Mouse (Mus musculus) frontal cortex, adult 2 months (tissue): ENCODE data around the gene Shh. TPM values are rescaled to one million over a fixed set of nuclear protein-coding genes. Genes with fewer than 3 reads are reported as not detected.
A peak's percentile ranks its signal among the peaks of the same experiment; 100 is the strongest.

Experiments
- DNase-seq, 2 experiments: peaks; one replicate each; pipeline ENCODE4 v3.0.0; 2022; ENCODE audit warnings: low spot score in 1 of 2; ENCODE audit errors: extremely low spot score in 1 of 2
- polyA plus RNA-seq: library from polyadenylated mRNA; depleted of rRNA; stranded (reverse); fragments of >200 nt; gene quantifications from 2 replicates; pipeline ENCODE4 v1.2.3, GENCODE M21; 2012; rRNA removed

Shh gene
- polyA plus RNA-seq: 2.9 and 3.5 TPM in 2 replicates

GRCm38 (mm10) chr5:28466760-28467306 lies at the start of gene Shh:
TSS of gene Shh (minus strand) at chr5:28467256.
- DNase-seq: peak in 1 of 2 experiments; percentile 69

DNA sequence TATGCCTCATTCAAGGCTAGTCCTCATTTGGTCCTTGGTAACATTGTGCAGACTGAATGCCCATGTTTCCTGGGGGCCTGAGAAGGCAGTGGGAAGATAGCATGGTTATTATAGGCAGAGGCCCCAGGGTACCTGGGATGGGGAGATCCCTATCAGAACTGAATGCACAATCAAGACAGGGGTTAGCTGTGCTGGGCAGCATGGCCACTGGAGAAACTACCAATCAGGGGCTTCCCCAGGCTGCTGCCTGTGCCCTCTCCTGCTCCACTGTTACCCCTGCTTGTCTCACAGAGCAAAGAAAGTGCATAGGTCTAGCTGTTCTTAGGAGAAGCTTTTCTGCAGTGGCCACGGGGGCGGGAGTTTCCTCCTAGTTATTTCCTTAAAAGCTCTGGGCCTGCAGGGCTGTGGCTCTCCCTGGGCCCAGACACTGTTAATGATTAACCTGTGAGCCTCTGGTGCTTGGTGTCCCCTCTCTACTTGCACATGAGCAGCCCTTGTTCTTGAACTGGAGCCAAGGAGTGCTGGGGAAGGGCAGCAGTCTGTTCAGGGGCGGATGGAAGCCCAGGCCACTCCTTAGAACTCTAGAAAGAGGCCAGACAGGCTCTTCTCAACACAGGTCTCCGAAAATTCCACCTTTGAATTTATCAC lies 33.9 kb upstream of the Shh start:
- DNase-seq: no peak

GRCm38 (mm10) chr5:28498846-28499245 lies 31.8 kb upstream of the Shh start:
- DNase-seq: no peak

GRCm38 (mm10) chr5:28495712-28496650 lies 28.9 kb upstream of the Shh start:
- no peak for DNase-seq

GRCm38 (mm10) chr5:28493550-28493949 lies 26.5 kb upstream of the Shh start:
- DNase-seq: no peak

- DNase-seq: no peak
Observed at GRCm38 (mm10) chr5:28482991-28483390, 15.9 kb upstream of the Shh start.

DNA sequence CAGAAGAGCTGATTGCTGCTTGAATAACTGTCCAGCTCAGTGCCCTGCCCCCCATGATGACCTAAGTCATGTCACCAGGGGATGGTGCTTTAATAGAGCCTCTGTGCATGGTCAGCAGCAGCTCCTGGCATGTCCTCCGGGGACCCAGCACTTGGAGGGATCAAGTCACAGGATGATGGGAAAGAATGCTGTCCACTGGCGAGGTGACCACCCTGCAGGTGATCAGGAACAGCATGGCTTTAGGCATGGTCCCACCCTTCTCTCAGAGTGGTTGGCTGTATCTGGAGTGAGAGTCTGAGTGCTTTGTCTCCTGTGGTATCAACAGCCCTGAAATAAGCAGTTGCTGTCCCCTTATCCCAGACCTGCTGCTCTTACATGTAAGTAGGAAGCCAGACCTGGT lies 14.7 kb upstream of the Shh start:
- no peak for DNase-seq

- no peak for DNase-seq
Observed at GRCm38 (mm10) chr5:28476389-28477379, 9.6 kb upstream of the Shh start.

- DNase-seq: no peak
Observed at GRCm38 (mm10) chr5:28473556-28473955, 6.5 kb upstream of the Shh start.

DNA sequence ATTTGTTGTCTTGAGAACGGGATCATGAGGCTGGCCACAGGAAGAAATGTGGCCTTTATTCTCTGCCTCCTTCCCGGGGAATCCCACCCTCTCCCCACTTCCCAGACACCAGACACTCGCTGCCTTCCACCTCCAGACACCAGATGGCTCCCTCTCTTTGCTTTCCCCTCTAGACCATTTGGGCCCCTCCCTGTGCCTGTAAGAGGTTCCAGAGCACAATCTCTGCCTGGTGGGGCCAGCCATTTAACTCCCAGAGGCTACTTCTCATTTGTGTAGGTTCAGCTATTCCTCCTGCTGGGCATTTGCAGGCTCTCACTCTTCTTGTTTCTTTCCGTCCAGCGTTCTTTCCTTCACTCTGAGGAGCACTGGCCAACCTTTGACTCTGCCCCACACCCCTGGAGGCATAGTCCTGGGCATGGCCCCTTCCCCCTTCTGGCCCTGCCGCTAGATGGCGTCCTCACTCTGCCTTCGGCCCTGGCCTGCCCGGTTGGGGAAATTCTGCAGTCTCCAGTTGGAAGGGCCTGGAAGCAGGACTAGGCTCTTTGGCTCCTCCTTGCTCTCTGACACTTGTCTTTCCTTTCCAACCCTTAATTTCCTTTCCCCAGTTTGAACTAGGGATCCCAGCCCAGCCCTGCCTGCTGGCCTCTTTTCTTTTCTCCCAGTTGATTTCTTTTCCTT lies 2.6 kb upstream of the Shh start:
- DNase-seq: peak in 1 of 2 experiments; percentile 72

GRCm38 (mm10) chr5:28466351-28466750 lies 705 bp downstream of the Shh start:
- no peak for DNase-seq

DNA sequence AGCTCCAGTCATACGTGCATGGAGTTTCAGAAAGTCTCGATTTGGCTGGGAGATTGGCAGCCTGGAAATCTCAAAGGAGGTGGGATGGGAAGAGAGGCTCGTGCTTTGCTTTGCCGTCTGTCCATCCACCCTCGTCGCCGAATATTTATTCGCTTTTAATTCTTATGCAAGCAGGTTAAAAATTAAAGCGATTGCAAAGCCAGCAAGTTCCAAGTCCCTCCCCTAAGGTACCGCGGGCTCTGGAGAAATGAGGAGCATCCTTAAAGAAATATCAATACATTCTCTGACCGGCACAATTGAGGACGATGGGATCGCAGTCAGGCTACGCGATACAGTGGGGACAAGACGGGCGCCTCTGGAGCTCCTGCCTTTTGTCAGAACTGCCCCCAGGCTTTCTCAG lies 1.5 kb downstream of the Shh start:
- no peak for DNase-seq

DNA sequence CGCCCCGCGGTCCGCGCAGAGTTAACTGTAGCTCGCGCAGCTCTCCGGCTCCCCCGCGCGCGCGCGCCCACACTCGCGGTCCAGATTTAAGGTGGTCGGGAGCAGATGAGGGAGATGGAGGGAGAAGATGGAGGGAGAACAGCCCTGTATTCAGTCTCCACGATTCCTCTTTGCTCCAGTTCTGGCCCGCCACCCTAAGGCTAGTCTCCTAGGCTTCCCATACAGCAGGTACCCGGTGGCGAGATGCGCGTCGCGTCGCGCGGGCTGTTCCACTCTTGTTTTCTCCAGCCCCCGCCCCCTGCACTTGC lies 2.0 kb downstream of the Shh start:
- peak in 1 of 2 experiments; percentile 77 for DNase-seq

- peak in 1 of 2 experiments; percentile 30 for DNase-seq
Observed at GRCm38 (mm10) chr5:28464361-28465098, 2.5 kb downstream of the Shh start.

- no peak for DNase-seq
Observed at GRCm38 (mm10) chr5:28463656-28464055, 3.4 kb downstream of the Shh start.

DNA sequence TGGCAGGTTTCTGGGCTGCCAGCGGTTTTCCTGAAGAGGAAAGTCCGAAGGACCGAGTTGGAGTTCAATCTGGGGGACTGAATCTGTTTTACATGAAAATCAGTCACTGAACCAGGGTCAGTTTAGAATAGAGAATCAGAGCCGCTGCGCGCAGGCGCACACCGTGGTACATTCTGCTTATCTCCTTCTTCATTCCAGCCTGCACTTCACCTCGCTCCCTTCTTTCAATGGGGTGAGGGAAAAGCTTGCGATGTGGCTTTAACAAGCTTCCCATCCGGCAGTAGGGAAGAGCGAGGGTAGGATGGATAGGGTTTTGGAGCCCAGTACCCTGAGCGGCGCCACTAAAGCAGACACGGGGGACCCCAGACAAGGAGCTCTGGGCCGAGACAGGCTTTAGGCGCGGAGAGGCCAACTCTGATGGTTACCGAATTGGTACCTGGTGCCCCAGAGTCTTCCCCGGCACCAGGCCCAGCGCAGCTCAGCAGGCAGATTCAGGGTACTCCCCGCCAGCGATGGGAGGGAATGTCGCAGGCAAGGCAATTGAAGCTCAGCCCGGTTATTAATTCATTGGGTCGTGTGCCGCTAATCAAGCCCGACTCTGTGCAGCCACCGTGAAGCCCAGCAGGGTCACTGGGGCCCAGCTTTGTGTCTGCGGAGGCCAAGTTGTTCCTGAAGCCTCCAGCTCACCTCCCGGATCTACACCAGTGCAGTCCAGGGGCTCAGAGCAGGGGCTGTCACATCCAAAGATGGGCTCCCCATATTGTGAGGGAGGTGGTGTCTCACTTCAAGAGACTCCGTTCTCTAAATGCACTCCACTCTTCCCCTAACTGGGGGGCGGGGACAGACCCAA lies 4.1 kb downstream of the Shh start:
- no peak for DNase-seq

DNA sequence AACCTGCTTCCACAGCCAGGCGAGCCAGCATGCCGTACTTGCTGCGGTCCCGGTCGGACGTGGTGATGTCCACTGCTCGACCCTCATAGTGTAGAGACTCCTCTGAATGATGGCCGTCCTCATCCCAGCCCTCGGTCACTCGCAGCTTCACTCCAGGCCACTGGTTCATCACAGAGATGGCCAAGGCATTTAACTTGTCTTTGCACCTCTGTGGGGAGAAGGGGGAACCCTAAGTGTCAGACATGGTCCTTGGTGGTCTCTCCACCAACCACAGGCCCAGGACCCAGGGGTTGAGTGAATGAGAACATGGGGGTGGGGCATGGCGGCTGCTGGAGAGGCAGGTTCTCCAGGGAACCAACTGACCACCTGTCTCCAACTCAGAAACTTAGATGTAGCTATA lies 5.7 kb downstream of the Shh start:
- DNase-seq: no peak
